Mouse (Mus musculus) thymus, adult 2 months (tissue): ENCODE measurements around the gene Ctxn1. TPM values are rescaled to one million over a fixed set of nuclear protein-coding genes. Genes with fewer than 3 reads are reported as not detected.

Experiments used
- DNase-seq: peaks from one replicate; pipeline ENCODE4 v3.0.0; 2021
- H3K27ac ChIP-seq: fragments of 200-500 bp; 2 replicates; pipeline ENCODE4 v1.5.1; 2012; ENCODE audit warnings: low read length, control low read depth; ENCODE audit not compliant: control insufficient read depth, insufficient read depth
- H3K27me3 ChIP-seq: fragments of 200-500 bp; 2 replicates; pipeline ENCODE4 v1.6.1; 2012; ENCODE audit warnings: mild to moderate bottlenecking, low read length, moderate library complexity, mixed read lengths; ENCODE audit not compliant: control insufficient read depth, insufficient read depth
- H3K36me3 ChIP-seq: fragments of 200-500 bp; 2 replicates; pipeline ENCODE4 v1.6.1; 2012; ENCODE audit warnings: mild to moderate bottlenecking, low read length, moderate library complexity; ENCODE audit not compliant: control insufficient read depth, insufficient read depth
- H3K4me1 ChIP-seq: fragments of 200-500 bp; replicated peaks from 2 replicates; pipeline ENCODE4 v1.6.1; 2012; ENCODE audit warnings: low read length; ENCODE audit not compliant: control insufficient read depth, insufficient read depth
- H3K4me3 ChIP-seq: fragments of 200-500 bp; 2 replicates; pipeline ENCODE4 v1.5.1; 2012; ENCODE audit warnings: mild to moderate bottlenecking, low read length, control low read depth, moderate library complexity; ENCODE audit not compliant: control insufficient read depth, insufficient read depth
- CTCF ChIP-seq: fragments of 200-500 bp; IDR thresholded peaks from 2 replicates; pipeline ENCODE4 v1.5.1; 2012; ENCODE audit warnings: mild to moderate bottlenecking, control low read depth, low read length, moderate library complexity, borderline replicate concordance; ENCODE audit not compliant: control insufficient read depth, poor library complexity, insufficient read depth; ENCODE audit errors: extremely low read depth
- POLR2A ChIP-seq: fragments of 200-500 bp; IDR thresholded peaks from 2 replicates; pipeline ENCODE4 v1.6.1; 2012; ENCODE audit warnings: mild to moderate bottlenecking, low read length, control low read depth, moderate library complexity; ENCODE audit not compliant: control insufficient read depth, poor library complexity, insufficient read depth; ENCODE audit errors: extremely low read depth
- WGBS: fragments of 180-500 bp; shearing (Covaris S2); methylation state at CpG from one replicate; pipeline ENCODE4 v1.1.7; 2018; 5-methylcytosine and 5-hydroxymethylcytosine counted together
- polyA plus RNA-seq: library from polyadenylated mRNA; depleted of rRNA; stranded (reverse); fragments of >200 nt; gene quantifications from 2 replicates; pipeline ENCODE4 v1.2.3, GENCODE M21; 2012

Ctxn1 gene
- polyA plus RNA-seq, 1 experiment = 27.0 TPM

DNA sequence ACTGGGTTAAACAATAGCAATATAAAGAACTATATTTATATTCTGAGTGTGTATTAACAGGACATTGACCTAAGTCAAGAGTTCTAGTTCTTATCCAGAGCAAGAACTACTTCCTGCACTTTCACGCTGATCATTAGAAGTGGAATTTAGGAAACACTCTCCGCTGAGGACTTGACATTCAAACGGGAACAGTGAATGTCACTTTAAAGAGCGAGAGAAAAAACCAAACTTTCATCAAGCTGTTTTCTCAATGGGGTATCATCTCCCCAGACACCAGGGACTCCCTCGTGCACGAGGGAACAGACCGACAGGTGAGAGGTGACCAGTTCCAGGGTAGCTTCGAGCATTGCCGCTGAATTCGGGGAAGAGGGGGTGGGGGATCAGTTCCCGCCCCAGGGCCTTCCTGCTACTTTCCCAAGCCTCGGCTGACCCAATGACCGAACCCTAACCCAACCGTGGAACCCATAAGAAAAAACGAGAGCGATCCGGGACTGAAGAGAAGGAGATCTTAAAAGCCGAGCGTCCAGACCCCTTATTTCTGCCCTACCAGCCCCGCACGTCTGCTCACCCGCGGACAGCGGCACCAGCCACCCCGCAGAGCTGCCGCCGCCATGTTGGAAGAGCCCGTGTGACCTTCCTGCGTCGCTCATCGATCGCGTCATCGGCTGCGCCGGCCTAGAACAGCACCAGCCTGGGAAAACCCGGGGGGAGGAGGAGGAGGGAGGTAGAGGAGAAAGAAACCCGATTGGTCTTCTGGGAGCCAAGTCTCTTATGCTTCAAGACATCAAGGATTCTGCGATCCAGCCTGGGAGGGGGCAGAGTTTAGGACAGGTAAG is 16.4 kb upstream of the Ctxn1 start, which contains the start of gene Timm44:
Gene Timm44 (minus strand): TSS at position 639 of the 836 bp plus-strand sequence.
- peak within 1 kb of the TSS; percentile 28; the same call in 1 of the 2 replicates for H3K27ac ChIP-seq
- WGBS = under 1% methylated on average over 39 of the region's 39 CpGs
- no peaks in the 10 kb centered on the region for H3K27me3 ChIP-seq
- H3K4me3 ChIP-seq = peak within 1 kb of the TSS; percentile 77
- TF ChIP-seq CTCF = no peak
- peak; percentile 68; the same call in 1 of the 2 replicates for TF ChIP-seq POLR2A
- no peaks in the 10 kb centered on the region; the same call in 1 of the 2 replicates for H3K36me3 ChIP-seq
- peaks cover 5% of the 10 kb centered on the region for H3K4me1 ChIP-seq
- peak; percentile 95 for DNase-seq

DNA sequence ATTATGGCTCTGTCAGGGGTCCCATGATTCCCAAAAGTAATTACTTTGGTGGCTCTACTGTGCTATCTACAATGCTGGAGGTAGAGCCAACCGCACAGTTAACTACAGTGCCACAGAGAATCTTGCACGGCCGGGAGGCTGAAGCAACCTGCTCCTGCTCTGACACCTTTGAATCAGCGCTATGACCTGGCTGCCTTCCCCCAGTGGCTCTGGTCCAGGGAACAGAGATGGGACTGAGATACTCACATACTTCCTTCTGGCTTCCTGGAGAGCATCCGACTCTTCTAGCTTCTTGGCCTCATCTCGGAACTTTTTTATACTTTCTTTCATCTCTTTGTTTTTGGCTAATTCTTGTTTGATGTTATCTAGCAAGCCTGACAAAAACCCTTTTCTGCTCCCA is 10.5 kb upstream of the Ctxn1 start:
- no peak overlapping the region for H3K4me3 ChIP-seq
- TF ChIP-seq POLR2A = no peak
- TF ChIP-seq CTCF = no peak
- H3K27ac ChIP-seq = no peak overlapping the region
- H3K36me3 ChIP-seq = peaks cover 49% of the 10 kb centered on the region
- no peaks in the 10 kb centered on the region for H3K27me3 ChIP-seq
- WGBS = 95% methylated on average over 6 of the region's 6 CpGs
- DNase-seq = no peak
- no peaks in the 10 kb centered on the region for H3K4me1 ChIP-seq

DNA sequence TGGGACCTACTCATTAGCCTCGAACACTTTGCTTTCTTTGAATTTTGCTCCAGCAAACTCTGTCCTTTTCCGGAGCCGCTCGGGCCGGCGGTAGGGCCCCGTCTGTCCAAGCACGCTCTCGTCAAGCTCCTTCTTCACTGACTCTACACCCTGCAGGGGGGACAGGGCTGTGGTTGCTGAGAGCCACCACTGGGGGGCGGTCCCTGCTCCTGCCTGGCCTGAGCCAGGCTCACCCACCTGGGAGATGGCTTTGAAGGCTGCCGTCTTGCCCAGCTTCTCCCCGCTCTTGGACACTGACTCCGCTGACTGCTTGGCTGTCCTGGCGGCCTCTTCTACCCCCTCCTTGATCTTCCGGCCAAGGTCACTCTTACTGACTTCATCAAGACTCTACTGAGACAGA is 8.6 kb upstream of the Ctxn1 start:
- Histone ChIP-seq H3K27ac (no peak overlapping the region), H3K4me3 (no peak overlapping the region), H3K36me3 (peaks cover 50% of the 10 kb centered on the region), H3K4me1 (no peaks in the 10 kb centered on the region), H3K27me3 (no peaks in the 10 kb centered on the region)
- peak; percentile 30 for DNase-seq
- no peak for TF ChIP-seq POLR2A
- TF ChIP-seq CTCF = peak; percentile 67; the same call in 1 of the 2 replicates
- WGBS = 93% methylated on average over 15 of the region's 15 CpGs

DNA sequence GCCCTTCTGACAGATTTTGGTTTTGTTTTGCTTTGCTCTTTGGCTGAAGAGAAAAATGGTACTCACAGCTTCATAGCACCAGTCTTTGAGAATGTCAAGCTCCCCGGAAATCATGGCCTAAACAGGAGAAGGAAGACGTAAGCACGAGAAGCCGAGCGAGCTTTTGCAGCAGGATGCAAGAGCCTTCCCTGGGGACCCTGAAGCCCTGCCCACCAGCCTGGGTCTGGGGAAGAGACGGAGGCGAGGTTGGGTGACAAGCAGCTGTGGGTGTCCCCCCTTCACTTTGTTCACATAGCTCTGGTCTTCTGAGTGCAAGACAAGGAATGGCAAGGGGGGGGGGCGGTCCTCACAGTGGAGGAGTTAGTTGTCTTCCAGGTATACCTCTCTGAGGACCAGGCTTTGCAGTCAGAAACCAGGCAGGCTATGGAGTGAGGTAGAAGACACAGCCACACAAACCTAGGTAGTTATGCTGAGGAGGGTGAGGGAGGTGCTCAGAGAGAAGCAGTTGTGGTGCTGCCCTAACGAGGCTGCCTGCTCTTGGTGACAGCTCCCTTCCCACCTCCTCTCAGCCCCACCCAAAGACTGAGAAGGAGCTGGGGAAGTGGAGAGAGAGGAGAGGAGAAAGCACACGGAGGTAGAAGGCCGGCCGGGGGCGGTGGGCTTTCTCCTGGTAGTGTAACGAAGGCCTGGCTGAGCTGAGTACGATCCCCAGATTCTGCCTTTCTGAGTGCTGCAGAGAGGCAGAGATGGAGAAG is 6.3 kb upstream of the Ctxn1 start:
- WGBS = 94% methylated on average over 15 of the region's 15 CpGs
- no peak for DNase-seq
- Histone ChIP-seq H3K27me3 (no peaks in the 10 kb centered on the region), H3K4me1 (no peaks in the 10 kb centered on the region), H3K27ac (no peak overlapping the region), H3K36me3 (peaks cover 50% of the 10 kb centered on the region), H3K4me3 (no peak overlapping the region)
- TF ChIP-seq CTCF (no peak), POLR2A (no peak)

DNA sequence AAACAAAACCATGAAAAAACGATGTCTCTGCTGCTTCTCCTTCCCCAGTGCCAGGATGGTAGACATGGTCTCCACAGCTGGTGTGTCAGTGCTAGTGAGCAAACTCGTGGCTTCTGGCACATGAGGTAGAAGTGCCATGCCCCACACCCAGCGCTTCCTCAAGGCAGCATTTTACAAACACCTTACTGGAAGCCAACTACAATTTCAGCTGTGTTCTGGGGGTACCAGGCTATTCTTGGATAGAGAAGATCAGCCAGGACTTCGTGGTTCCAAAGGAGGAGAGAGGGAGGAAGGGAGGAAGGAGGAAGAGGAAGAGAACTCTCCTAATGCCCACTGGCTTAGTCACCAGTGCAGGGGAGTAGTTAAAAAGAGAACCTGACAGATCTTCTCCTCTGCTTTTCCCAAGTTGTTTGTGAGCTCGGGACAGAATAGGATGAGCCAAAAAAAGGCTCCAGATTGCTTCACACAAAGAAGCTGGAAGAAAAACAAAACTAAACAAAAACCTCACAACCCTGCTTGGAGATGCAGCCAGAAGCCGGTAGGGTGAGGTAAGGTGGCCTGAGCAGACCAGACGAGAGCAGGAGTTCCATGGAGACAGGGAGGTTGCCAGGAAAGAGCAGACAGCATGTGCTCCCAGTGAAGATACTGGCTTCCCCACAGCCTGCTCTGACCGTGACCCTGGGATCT is 4.2 kb upstream of the Ctxn1 start:
- H3K4me1 ChIP-seq = peaks cover 4% of the 10 kb centered on the region
- no peaks in the 10 kb centered on the region for H3K27me3 ChIP-seq
- peaks cover 35% of the 10 kb centered on the region for H3K36me3 ChIP-seq
- no peak overlapping the region for H3K4me3 ChIP-seq
- WGBS = 79% methylated on average over 8 of the region's 8 CpGs
- TF ChIP-seq CTCF (no peak), POLR2A (no peak)
- H3K27ac ChIP-seq = no peak overlapping the region
- DNase-seq = no peak

DNA sequence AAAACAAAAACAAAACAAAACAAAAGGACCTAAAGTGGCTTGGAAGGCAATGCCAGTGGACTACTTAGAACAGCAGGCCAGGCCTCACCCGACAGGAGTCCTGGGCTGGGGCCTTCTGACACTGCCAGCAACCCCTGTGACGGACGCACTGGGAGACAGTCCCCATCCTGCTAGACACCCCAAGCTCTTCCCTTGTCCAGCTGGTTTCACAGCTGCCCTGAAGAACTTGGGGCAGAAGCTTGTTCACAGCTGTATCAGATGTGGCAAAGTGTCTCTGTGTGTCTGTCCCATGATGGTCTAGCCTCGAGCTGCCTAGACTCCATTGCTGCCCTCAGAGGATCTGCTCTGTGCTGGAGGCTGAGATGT is 714 bp upstream of the Ctxn1 start:
- no peaks in the 10 kb centered on the region for H3K27me3 ChIP-seq
- TF ChIP-seq POLR2A (no peak), CTCF (no peak)
- H3K36me3 ChIP-seq = peaks cover 3% of the 10 kb centered on the region; the same call in 1 of the 2 replicates
- no peak overlapping the region for H3K4me3 ChIP-seq
- H3K27ac ChIP-seq = no peak overlapping the region
- 94% methylated on average over 4 of the region's 4 CpGs for WGBS
- DNase-seq = no peak
- peaks cover 4% of the 10 kb centered on the region for H3K4me1 ChIP-seq
